Mouse (Mus musculus): ENCODE results near the gene Kdm2a.
"Not testable (repeated sequence)": the region's sequence is repeated elsewhere in the genome, so short reads cannot be mapped to it uniquely, and the experiment has no call there.

The Kdm2a gene

DNA sequence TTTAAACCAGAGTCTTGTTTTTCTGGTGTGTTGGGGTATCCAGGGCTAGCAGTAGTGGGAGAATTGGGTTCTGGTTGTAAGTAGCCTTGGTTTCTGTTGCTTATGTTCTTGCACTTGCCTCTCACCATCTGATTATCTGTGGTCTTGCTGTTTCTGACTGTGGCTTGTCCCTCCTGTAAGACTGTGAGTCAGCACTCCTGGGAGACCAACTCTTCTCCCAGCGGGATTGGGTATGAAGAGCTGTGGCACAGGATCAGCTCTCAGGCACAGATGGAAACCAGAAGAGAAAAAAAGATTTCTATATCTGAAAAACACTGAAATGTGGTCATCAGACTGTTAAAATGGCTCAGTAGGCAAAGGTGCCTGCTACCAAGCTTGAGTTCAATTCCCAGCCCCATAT, 16.5 kb upstream of the Kdm2a start:
- no peak for DNase-seq

DNA sequence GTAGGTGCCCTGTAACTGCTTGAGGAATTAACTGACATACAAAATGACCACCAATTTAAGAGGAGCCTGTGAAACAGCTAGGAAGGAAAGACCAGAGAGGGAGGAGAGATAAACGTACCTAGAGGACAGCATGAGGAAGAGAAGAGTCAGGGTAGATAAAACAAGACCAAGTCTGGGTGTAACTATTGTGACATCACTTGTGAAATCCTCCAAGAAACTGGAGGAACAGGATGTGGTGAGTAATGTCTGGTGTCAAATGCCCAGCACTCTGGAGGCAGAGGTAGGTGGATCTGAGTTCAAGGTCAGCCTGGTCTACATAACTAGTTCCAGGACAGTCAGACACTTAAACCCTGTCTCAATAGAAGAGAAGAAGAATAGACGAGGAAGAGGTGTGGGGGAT, 11.0 kb upstream of the Kdm2a start:
- no peak for DNase-seq

DNA sequence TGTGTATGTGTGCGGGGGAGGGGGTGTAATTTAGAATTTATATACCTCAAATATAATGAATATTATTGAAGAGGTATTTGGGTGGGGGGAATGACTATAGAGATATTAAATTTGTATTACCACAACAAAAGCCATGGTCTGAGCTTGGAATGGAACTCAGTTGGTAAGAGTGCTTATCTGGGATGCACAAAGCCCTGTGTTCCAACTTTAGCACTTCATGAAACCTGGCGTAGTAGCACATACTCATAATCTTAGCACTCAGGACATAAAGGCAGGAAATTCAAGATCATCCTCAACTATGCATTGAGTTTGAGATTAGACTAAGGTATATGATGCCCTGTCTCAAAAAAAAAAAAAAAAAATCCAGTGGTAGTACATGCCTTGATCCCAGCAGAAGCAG, 6.8 kb upstream of the Kdm2a start:
- no peak for DNase-seq

DNA sequence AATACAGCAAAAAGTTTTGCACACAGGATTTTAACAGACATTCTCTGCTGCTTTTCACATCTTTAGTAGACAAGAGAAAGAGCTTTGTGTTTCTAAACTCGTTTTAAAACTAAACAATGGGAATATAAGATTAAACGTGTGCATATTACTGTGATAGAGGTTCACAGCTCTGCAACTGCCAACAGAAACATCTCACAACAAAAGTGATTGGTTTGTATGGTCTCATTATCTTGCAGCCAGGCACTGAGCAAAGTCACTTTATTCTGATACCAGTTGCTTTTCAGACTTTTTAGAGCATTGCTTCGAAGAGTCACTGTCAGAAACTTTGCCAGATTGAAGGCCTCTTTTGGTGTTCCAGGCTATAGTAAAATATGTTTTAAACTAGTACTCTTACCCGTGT, 874 bp upstream of the Kdm2a start:
- DNase-seq: no peak

DNA sequence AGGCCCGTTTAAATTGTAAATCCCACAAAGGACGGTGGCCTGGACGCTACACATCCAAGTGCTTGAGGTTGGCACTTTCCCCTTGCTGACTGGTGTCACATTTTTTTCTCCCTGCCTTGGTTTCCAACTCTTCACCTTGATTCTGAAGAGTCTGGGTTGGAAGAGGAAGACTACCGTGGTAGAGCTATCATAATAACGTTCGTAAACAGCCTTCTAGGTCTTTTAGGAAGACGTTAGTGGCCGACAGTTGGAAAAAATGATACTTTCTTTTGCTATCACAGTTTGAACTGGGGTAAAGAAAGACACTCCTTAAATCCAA, 504 bp upstream of the Kdm2a start:
- no peak for DNase-seq

DNA sequence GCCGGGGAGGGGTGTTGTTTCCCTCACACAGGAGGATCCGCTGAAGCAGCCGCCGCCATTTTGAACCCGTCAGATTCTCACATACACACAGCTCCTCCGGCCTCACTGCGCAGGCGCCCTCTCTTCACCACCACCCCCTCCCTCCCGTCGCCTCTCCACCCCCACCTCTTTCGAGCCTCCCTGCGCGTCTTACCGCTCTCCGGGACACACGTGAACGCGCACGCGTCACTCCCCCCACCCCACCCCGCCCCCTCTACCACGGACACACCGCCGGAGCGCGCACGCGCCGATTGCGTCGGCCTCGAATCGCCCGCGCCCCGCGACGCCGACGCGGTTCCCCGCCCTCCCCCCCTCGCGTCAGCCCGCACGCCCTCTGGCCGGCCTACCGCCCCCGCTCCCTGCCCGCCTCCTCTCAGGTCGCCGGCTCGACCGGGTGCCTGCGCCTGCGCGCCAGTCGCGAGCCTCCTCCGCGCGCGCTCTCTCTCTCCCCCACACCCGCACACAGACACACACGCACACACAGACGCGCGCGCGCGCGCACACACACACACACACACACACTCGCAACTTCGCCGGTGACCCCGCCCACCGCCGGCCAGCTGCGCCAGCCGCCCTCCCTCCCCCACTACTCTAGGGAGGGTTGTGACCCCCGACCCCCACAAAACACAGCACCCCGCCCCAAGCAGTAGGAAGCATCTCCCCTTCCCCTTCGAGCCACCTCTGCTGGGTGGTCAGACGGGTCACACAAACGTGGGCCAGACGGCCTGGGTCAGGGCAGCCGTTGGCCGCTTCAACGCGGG, 887 bp downstream of the Kdm2a start:
- peak; percentile 98 for DNase-seq

DNA sequence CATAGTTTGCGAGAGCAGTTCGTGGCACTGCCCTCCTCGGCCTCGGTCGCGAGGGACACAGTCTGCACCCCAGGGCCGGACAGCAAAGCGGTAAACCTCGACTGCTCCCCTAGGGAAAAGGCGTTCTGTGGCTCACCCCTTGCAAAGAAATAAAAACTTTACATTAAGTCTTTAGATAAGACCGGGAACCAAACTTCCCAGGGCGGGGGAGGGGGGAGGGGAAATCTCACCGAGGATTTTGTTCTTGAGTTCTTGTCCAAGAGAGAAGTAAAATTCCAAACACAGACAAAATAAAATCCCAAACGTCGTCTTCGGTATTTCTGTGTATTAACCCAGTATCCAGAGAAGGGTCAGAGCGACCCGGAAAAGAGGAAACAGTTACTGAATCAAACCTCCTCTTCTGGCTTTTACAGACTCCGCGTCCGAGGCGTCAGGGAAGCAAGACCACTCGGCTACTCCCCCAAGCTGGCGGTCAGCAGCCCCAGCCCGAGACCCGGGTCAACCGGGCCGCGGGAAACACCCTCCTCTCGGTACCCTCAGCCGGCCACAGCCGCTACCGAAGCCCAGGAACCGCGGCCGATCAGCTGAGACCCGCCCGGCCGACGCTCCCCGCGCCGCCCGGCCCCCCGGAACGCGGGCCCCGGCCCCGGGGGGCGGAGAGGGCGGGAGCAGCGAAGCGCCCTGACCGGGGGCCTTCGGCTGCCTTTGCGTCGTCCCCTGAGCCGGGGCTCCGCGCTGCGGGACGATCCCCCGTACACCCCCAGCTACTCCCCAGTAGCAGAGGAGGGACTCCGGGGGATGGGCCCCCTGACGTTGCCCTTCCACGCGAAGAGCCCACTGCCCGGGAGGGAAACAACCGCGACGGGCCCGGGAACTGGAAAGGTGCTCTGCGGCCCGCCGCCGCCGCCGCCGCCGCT, 1.7 kb downstream of the Kdm2a start:
- DNase-seq: peak; percentile 51

DNA sequence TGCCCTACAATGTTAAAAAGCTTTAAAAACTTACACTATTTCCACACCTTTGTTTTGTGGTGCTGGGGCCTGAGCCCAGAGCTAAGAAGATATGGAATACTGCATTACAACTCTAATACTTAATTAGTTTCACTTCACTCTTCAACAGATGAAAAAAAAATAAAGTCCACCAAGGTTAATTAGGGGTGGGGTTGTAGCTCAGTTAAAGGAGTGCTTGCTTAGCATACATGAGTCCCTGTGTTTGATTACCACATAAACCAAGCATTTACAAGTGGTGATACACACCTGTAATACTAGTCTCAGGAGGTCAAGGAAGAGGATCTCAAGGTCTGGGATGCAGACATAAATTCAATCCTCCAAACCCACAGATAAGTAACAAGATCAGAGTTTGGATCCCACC, 10.8 kb downstream of the Kdm2a start:
- DNase-seq: no peak

DNA sequence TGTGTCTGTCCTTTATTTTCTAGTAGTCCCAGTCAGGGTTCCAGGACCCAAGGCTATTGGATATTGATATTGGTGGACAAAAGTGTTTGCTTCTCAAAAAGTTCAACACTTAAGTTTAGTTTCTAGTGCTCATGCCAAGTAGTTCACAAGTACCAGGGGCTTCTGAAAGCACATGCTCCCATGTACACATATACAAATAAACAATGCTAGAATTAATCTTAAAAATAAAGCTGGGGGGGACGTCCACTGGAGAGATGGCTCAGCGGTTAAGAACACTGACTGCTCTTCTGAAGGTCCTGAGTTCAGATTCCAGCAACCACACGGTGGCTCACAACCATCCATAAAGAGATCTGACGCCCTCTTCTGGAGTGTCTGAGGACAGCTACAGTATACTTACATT, 13.1 kb downstream of the Kdm2a start:
- DNase-seq: no peak

DNA sequence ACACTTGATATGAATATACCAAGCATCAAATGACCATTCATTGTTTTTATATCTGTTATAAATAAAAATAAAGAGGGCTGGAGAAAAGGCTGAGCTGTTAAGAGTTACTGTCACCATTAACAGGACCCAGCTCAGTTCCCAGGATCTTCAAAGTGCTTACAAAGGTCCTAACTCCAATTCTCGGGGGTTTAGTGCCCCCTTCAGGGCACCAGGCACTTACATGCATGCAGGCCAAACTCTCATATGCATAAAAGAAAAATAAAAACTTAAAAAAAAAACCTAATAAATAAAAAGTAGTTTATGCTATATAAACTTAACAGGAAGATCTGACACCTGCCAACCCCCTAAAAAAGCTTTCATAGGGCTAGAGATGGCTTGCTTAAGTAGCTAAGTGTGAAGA, 13.8 kb downstream of the Kdm2a start:
- DNase-seq: peak; percentile 34

DNA sequence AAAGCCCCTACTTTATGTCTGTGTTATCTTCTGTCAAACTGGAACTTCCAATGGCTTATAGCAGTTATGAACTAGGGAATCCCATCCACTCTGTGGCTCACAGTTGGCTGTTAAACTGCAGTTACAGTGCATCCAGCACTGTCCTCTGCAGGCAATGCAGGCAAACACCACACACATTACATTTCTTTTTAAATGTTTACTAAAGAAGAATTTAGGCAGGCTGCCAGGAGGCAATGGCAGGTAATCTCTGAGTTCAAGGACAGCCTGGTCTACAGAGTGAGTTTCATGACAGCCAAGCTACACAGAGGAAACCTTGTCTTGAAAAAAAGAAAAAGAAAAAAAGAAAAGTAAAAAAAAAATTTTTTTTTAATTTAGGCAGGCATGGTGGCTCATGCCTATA, 14.8 kb downstream of the Kdm2a start:
- DNase-seq: no peak

DNA sequence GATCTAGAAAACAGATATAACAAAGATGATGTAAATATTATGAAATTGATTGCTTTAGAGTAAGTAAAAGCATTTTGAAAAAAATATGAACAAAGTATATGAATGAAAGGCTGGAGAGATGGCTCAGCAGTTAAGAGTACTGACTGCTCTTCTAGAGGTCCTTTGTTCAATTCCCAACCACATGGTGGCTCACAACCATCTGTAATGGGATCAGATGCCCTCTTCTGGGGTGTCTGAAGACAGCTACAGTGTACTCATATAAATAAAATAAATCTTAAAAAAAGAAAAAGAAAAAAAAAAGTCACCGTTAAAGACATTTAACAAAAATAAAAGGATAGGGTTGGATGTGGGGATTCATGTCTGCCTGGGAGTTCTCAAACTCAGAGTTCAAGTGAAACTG, 15.8 kb downstream of the Kdm2a start:
- DNase-seq: not testable (repeated sequence)

DNA sequence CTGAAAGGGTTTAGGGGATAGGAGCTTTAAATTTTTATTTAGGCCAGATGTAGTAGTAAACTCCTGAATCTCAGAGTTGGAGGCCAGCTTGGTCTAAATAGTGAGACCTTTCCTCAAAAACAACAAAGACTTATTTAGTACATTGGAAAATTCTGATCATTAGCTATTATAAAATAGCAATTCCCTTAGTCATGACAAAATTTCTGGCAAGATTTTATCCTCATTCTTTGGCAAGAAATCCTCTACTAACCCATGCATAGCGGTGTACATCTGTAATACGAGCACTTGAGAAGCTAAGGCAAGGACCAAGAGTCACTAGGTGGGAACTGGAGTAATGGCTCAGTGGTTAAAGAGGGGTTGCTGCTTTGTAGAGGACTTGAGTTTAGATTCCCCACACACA, 27.4 kb downstream of the Kdm2a start:
- no peak for DNase-seq

DNA sequence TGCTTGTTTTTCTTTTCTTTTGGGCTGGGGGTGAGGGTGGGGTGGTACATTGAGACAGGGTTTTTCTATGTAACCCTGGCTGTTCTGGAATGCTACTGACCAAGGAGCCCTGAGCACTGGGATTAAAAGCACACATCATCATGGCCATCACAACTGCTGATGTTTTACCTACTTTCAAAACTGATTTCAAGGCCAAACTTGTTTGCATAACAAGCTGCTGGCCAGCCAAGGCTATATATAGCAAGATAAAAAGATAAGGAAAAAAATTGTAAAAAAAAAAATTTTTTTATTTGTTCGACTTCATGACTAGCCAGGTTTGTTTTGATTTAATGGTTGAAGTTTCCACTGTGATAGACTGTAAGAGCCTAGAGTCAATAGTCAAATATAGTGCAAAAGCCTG, 27.8 kb downstream of the Kdm2a start:
- no peak for DNase-seq

DNA sequence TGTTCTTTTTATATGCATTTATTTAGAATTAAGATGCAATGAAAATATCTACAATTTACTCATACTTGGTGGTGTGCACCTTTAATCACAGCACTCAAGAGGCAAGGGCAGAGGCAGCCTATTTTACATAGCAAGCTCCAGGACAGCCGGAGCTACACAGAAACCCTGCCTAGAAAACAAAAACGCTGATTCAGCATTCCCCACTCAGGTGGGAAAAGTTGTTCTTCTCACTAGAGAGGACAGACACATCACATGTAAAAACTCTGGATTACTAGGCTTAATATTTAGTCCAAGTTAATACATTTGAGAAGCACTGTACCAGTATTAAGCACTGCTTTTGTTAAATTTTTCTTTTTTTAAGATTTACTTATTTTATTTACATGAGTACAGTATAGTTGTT, 48.6 kb downstream of the Kdm2a start:
- no peak for DNase-seq

DNA sequence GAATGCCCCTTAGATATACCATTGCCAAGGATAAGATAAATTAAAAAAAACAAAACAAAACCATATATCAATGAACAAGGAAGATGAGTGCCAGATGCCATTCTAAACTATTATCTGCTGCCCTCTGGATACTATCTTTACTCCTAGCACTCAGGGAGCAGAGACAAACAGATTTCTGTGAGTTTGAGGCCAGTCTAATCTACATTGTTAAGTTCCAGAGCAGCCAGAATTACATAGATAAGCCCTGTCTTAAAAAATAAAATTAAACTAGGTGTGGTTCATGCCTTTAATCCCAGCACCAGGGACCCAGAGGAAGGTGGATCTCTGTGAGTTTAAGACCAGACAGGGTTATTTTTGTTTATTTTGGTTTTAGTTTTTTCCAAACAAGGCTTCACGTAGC, 51.6 kb downstream of the Kdm2a start:
- DNase-seq: no peak

DNA sequence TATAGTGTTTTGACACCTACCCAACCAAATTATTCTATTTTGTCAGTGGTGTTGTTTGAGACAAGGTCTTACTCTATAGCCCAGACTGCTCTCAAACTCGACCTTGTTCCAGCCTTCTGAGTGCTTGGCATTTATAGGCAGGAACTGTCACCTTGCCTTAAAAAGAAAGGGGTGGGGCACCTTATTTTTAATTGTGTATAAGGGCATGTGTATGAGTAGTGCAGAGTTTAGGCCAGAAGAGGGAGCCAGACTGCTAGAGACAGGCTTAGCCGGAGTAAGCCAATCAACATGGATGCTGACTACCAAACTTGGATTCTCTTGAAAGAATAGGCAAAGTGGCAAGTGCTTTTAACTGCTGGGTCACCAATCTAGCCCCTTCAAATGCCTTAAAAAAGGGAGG, 59.9 kb downstream of the Kdm2a start:
- DNase-seq: peak; percentile 72

DNA sequence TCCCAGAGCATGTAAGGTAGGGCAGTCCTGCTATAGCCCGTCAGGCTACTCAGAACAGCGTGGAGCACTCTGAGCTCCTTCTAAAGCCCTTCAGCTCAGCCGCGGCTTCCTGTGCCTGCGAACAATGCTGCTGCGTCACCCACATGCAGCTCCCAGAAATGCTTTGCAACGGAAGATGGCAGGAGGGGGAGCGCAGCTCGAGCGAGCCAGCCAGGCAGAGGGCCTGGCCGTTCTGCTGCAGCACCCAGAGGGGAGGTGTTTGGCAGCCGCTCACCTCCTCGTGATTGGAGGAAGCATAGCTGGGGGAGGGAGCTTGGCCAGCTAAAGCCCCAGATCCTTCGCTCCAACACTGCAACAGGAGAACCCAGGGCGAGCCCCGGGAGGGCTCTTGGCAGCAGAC, 64.3 kb downstream of the Kdm2a start:
- DNase-seq: peak; percentile 86

DNA sequence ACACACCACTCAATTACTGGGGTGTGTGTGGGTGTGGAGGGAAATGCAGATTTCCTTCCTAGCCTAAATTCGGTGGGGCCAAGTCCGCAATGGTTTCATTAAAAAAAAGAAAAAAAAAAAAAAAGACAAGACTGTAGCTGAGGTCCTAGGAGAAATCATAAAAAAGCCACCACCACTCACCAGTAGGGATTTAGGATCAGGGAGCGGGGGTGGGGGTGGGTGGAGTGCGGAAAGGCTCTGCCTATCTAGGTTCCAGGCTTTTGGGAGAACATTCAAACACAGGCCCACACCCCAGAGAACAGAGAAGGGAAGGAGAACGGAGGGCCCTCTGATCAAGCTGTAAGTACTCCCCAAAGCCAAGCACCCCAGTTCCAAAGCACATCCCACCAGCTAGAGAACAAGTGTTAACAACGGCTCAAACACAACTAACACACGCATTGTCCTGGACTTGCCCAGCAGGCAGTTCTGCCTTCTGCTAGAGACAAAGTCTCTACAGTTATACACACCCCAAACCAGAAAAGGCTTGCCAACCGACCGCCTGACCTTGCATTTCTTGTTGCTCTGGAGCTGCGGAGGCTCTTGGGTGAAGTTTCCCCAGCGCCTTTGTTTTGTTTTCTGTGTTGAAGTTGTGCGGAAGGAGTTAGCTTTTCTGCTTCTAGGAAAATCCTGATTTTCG, 64.8 kb downstream of the Kdm2a start:
- DNase-seq: no peak

DNA sequence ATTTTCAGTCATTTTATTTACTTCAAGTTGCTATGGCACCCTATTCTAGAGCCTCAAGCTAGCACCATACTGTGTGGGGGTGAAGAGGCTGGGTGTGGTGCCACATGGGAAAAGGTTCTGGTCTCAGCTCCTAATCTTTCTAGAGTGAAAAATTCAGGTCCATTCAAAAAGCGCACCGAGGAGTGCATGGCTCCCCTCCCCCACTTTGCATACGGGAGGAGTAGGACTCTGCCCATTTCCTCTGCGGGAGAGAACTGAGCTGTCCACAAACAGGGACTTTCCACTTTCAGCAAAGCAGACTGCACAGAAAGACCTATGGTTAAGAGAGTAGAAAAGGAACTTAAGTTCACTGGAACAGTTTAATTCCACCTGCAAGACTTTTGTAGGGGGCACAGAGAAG, 65.4 kb downstream of the Kdm2a start:
- peak; percentile 68 for DNase-seq

DNA sequence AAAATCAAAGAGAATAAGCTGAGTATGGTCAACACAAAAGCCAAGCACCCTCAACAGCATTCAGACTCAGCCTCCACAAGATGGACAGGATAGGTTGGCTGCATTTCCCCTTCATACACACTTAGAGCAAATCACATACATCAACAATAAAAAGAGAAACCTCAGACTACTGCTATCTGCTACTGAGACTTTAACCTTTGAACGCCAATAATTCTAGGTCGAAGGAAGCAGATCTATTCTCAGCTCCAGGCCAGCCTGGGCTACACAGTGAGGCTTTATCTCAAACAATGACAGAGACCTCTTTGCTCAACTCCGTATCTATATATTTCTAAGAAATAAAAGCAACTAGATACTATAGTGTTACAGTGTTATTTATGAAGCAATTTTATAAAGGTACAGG, 66.8 kb downstream of the Kdm2a start:
- no peak for DNase-seq

DNA sequence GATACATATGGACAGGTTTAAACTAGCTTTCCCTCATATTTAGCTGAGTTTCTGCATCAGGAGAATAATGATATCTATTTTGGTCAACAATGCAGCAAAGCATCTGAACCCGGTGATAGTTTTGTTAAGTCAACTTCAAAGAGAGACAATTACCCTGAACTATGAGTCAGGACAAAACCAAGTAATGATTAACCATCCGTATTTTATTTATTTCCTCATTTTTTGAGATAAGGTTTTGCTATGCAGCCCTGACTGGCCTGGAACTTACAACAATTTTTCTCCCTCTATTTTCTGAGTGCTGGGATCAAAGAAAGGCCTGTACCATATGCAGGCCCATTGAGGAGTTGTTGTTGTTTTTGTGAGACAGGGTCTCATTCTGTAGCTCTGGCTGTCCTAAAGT, 67.5 kb downstream of the Kdm2a start:
- no peak for DNase-seq

DNA sequence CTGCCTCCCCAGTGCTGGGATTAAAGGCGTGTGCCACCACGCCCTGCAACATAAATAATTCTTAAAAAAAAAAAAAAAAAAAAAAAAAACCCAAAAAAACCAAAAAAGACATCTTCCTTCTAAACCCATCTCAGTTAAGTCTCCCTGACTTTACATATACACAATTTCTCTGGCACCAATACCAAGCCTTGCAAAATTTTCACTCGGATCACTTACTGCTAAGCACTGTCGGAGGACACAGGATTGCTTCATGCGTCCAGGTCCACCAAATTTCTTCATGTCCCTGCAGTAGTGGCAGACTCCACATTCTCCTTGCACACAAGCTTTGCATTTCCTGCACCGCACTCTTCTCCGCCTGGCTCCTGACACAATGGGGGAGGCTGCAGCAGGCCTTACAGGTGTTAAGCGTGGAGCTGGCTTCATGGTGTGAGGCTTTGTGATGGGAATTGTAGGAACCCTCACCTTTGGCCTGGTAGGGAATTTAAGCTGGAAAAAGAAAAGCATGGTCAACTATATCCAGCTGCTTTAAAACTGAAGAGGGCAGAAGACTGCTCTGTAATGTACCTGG, 69.3 kb downstream of the Kdm2a start:
- DNase-seq: no peak

DNA sequence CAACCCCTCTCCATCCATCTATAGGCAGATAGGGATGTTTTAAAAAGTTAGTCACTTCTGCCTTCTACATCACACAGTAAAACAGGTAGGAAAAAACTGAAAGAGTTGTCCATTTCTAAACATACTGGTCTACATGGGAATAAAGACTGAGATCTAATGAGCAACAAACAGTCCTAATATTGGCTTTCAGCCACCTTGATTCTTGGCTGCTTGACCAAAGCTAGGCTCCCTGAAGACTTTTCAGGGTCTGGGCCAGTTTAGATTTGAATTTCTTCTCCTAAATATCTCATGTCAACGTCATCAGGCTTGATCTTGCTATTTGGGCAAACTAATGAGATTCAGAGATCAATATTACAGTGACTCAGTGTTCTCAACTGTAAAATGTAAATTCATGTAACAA, 71.2 kb downstream of the Kdm2a start:
- DNase-seq: no peak
